Mouse (Mus musculus) skeletal muscle tissue, adult 2 months (tissue): ENCODE measurements around the gene Klhl11.

Source experiments
- DNase-seq: peaks from one replicate; pipeline ENCODE4 v3.0.0-alpha.2; 2012; ENCODE audit warnings: low read depth, low spot score

Klhl11 gene

GRCm38 (mm10) chr11:100472197-100472934 lies at the start of gene Klhl11:
Gene Klhl11, minus strand, starts transcription at chr11:100472741.
- peak; percentile 95 for DNase-seq

- no peak for DNase-seq
Measured at GRCm38 (mm10) chr11:100520838-100521237, 48.3 kb upstream of the Klhl11 start.

DNA sequence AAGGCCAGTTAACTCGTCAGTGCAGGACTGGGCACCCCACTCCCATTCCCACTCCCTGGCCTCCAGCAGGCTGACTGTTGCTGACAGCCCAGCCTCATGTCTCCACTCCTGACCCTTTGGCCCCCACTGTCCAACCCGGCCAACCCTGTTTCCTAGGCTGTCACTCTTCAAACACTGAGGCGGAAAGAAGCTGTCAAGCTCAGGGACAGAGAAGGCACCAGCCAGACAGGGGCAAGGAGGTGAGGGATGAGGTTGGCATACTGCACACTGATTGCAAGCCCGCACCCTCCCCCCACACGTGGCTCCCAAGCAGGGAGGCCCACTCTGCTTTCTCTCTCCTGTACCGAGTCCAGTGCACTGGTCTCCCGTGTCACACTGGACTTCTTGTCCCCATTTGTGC lies 46.6 kb upstream of the Klhl11 start:
- no peak for DNase-seq

- no peak for DNase-seq
Measured at GRCm38 (mm10) chr11:100518188-100518591, 45.6 kb upstream of the Klhl11 start.

DNA sequence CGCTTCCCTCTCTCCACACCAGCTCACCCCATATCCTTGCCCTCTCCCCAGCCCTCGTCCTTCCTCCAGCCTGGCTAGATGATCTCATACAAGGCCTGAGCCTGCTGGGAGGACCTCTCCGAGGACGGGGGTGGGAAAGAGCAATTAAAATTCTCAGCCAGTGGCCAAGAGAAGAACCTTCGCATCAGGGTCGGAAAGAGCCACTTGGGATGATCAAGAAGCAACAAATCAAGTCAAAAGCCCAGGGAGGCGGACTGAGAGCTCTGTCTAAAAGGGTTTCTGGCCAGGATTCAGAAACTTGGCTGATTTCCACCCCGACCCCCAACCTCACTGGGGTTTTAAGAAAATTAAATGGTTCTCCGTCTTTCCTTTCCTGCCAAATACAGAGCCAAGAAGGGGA lies 43.8 kb upstream of the Klhl11 start:
- no peak for DNase-seq

- DNase-seq, result no peak
Measured at GRCm38 (mm10) chr11:100515789-100516188, 43.2 kb upstream of the Klhl11 start.

GRCm38 (mm10) chr11:100515061-100515460 lies 42.5 kb upstream of the Klhl11 start:
- DNase-seq, result no peak

- DNase-seq, result no peak
Measured at GRCm38 (mm10) chr11:100513716-100514115, 41.2 kb upstream of the Klhl11 start.

- no peak for DNase-seq
Measured at GRCm38 (mm10) chr11:100512384-100512783, 39.8 kb upstream of the Klhl11 start.

DNA sequence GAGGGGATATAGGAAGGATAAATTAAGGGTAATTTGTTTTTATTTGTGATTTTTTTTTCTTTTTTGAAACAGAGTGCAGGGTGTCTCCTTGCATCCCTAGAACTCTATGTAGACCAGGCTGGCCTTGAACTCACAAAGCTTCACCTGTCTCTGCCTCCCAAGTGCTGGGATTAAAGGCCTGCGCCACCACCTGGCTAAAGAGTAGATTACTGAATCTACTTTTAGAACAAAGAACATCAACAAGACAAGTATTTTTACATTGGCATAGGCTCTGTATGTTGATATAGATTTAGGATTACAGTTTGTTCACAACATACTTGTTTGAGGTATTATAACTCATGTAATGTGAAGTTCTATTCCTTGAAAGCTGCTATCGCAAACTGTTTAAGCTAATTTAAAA lies 38.0 kb upstream of the Klhl11 start:
- no peak for DNase-seq

GRCm38 (mm10) chr11:100505997-100506396 lies 33.5 kb upstream of the Klhl11 start:
- no peak for DNase-seq

- no peak for DNase-seq
Measured at GRCm38 (mm10) chr11:100504990-100505660, 32.6 kb upstream of the Klhl11 start.

GRCm38 (mm10) chr11:100501321-100501720 lies 28.8 kb upstream of the Klhl11 start:
- no peak for DNase-seq

- DNase-seq, result no peak
Measured at GRCm38 (mm10) chr11:100500651-100501050, 28.1 kb upstream of the Klhl11 start.

GRCm38 (mm10) chr11:100500241-100500640 lies 27.7 kb upstream of the Klhl11 start:
- DNase-seq, result no peak

- DNase-seq, result no peak
Measured at GRCm38 (mm10) chr11:100493771-100494170, 21.2 kb upstream of the Klhl11 start.

DNA sequence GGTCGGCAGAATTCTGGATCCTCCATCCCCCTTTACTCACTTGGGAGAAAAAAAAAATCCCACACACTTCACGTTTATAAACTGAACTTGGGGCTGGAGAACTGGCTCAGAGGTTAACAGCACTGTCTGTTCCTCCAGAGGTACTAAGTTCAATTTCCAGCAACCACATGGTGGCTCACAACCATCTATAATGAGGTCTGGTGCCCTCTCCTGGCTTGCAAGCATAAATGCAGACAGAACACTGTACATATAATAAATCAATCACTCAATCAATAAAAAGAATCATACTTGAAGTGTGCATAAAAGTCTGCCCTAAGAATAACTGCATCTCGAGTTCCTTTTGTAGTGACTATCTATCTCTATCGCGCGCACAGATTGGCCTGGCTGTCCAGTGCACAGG lies 18.4 kb upstream of the Klhl11 start:
- DNase-seq, result no peak

GRCm38 (mm10) chr11:100485801-100486538 lies 13.4 kb upstream of the Klhl11 start:
- peak; percentile 27 for DNase-seq

DNA sequence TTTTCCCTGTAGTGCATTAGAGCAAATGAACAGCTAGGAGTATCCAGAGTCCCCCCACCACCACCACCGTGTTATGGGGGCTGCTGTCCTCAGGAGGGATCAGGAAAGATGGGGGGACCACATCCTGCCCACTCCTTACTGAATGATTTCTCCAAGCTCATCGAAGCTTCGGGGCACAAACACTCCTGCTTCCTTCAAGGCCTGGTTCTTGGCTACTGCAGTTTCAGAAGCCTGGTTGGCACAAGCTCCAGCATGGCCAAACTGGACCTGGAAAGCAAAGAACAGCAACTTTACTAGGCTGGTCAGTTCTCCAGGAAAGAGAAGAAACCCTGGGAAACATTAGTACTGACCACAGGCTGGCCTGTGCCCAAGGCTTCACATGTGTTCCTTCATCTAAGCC lies 11.9 kb upstream of the Klhl11 start:
- no peak for DNase-seq

GRCm38 (mm10) chr11:100479152-100479551 lies 6.6 kb upstream of the Klhl11 start:
- DNase-seq, result no peak

DNA sequence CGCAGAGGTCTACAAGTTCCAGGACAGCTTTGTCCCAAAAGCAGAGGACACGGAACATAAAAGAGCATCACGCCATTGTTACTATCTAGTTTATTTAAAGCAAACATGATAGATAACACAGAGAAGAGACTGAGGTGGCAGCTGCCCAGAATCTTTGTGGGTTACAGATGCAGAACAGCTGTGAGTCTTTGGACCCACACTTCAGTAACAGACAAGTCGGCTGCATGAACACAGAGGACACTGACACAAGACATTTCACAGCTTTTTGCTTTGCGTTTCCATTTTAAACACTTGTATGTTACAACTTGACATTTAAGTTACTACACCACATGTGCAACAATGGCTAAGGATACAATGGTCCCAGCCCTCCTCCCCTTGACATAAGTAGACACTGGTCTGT lies 3.7 kb upstream of the Klhl11 start:
- no peak for DNase-seq

DNA sequence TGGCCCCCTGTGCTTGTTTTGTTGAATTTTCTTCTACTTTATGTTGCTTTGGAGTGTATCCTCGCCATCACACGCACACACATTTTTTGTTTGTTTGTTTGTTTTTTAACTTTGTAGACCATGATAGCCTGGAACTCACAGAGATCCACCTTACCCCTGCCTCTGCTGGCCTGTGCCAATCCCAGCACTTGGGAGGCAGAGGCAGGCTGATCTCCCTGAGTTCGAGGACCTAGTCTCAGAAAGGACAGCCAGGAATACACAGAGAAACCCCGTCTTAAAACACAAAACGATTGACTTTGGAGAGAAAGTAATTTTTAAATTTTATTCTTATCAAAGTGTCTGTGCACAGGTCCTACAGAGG lies 374 bp upstream of the Klhl11 start:
- DNase-seq, result no peak
